Mouse (Mus musculus): ENCODE measurements at regions not wholly inside any gene's neighbourhood (a gene's known extent, or its start where the extent isn't known, plus 50 kb on each side); places are given as distances from the start of the nearest gene placed in this dataset.

DNA sequence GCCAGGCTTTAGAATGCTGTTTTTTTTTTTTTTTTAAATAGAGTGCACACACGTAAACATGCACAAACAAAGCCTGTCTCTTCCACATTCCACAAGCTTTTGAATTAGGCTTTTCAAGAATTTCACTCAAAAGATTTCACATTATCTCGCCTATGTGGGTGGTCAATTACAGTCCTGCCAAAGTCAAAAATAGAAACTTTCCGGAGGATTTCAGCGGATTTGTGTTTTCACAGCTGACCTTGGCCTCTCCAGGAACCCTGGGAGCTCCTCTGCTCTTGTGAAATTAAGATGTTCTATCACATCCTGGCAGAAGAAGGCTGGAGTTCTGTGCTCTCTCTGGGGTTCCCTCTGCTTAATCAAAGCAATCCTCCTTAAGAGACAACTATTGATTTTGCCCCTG is 360.9 kb upstream of the Tenm4 start:
- DNase-seq (ENCODE audit: low spot score in 2 of 2): no peak

DNA sequence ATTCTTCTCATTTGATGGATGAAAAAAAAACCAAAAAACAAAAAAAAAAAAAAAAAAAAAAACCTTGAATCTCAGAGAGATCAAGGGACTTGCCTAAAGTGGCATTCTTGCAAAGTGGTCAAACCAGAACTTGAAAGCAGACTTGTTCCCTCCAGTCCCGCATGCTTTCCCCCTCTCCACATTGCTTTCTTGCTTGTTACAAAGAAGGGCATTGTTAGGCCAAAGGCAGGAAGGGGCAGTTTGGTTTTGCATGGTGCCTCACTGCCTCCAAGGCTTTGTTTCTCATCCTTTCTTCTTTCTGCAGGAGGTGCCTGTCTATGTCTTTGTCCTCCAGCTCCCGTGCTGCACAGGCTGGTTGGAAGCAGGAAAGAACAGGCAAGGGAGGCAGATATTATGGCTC is 356.2 kb upstream of the Tenm4 start:
- no peak for DNase-seq (ENCODE audit: low spot score in 2 of 2)

DNA sequence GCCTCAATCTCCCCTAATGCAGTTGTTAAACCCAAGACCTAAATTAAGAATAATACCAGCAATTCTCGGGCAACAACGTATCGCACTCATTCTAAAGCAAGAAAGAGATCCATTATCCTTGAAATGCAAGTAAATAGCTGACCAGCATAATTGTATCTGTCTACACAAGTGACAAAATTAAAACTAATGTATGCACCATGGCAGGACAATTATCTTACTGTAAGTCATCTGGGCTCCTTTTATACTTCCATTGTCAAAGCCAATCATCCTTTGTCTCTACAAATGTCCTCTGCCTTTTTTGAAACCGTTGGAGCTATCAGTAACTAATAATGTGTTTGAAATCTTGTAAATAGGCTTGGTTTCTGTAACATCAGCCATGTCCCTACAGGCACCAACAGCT is 347.5 kb upstream of the Tenm4 start:
- no peak for DNase-seq (ENCODE audit: low spot score in 2 of 2)

DNA sequence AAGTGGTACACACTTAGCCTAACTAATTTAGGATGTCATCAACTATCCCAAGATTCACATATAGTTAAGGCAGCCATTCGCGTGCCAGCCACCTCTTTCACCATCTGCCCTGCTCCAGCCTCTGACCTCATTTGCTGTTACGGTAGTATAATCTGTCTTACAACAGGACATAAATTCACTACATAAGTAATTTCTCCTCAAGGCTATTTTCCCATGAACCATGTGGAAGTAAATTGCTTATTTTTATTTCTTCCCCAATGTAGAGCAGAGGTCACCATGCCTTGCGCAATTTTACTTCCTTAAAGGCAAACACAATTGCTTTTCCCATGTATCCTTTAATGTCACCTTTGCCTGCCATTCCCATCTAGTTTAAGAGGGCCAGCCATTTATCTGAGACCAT is 341.2 kb upstream of the Tenm4 start:
- no peak for DNase-seq (ENCODE audit: low spot score in 2 of 2)

DNA sequence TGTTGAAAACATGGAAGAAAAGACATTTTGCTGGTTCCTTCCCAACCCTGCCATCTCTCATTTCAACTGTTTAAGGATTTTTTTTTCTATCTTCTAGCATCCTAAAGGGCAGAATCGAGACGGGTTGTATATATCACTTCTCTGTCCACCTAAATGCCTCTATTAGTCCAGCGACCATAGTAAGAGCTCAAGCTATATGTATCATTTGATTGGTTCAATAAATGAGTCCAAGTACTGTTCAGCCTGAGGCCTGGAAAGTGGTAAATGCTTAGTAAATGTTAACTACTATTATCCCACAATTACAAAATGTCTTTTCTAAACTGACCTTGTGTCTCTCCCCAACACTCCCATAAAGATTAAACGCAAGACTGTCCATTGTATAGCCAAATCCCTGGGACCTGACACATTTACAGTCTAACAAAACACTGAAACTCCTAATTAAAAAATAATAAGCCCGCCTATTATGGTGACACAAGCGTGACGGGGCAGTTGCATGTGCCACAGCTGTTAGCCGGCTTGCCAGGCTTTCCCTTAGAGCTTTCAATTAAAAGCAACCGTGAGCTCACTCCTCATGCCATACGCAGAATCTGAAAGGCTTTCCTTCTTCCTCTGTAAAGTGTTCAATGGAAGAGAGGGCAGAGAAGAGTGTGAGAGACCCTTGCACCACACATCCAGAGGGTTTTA is 336.7 kb upstream of the Tenm4 start:
- no peak for DNase-seq (ENCODE audit: low spot score in 2 of 2)

DNA sequence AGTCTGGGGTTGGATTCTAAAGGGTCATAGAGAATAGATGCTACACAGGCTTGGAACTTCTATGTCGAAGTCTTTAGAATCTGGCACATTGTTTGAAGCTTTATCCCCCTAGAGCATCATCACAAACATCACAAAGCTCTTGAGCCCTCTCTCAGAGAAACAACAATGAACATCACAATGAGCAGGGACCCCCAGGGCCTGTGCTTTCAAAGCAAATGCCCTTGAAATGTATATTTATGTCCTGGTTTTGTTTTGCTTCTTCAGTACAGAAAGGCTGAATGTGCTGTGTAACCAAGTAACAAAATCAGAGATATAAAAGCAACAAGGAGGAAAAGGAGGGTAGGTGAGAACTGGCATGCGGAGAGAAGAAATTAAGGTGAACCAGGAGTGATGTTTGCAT is 330.6 kb upstream of the Tenm4 start:
- no peak for DNase-seq (ENCODE audit: low spot score in 2 of 2)

DNA sequence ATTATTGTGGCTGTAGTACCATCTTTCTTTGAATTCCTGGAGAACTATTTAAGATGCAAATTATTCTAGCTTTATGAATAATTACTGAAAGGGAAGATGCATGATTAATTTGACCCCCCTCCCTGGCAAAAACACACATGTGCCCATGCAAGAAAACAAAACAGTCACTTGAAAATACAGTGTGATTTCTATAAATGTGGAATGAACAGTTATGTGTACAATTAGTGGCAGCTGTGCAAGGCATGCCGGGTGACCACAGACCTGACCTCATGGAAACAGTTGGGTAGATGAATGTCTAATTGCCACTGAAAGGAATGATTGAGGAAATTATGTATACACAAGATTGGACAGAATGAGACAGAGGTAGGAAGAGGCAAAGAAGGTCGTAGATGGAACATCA is 321.2 kb upstream of the Tenm4 start:
- DNase-seq (ENCODE audit: low spot score in 2 of 2): no peak

DNA sequence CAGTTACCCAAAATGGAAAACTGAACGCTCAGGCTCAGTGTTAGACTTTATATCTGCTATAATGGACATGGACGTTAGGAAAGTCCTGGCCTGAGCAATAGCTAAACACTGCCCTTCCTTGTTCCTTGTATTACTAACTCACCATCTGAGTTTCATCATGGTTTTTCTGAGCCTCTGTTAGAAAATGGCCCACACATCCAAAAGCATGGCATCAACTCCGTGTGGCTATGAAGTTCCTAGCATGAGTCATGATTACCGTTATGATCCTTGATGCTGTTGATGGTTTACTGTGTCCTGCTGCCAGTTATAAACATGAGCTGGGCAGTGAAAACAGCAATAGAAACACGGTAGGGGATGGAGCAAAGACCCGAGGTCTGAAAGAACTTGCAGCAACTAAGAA is 318.4 kb upstream of the Tenm4 start:
- no peak for DNase-seq (ENCODE audit: low spot score in 2 of 2)

DNA sequence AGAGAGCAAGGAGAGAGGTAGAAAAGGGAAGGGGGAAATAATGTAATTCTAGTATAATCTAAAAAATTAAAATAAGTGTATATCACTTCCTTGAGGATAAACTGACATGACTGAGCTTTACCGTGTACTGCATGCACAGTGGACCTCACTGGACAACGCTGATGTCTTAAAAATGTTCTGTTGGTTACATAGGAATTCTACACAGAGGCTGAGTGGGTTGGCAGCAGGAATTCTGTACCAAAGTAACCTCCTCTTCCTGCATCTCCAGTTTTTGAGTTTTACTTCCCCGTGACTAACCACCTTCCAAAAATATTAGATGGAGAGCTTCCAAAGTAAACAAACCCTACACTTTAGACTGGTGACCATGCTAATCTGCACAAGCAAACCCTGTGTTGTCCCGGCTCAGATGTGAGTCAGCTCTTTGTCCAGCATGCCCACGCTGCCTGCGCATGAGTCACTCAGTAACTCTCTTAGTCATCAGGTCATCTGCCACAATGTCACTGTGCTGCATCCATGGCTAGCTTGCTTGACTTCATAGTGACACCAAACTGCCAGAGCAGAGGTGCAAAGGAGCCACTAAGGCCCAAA is 317.7 kb upstream of the Tenm4 start:
- no peak for DNase-seq (ENCODE audit: low spot score in 2 of 2)

DNA sequence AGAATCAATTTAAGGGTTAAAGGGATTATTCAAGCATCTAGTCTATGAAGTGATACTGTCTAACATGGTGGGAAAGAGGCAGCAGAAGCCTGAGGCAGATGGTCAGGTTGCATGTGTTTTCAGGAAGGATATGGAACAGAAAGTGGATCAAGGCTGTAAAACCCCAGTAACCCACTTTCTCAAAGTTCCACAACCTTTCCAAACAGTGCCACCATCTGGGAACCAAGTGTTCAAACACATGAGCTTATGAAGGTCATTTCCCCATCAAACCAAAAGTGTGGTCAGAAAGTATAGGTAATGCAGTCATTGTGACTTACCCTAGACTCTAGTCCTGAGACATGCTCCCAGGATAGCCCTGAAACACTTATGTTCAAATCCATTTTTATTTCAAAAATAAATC is 312.8 kb upstream of the Tenm4 start:
- no peak for DNase-seq (ENCODE audit: low spot score in 2 of 2)

DNA sequence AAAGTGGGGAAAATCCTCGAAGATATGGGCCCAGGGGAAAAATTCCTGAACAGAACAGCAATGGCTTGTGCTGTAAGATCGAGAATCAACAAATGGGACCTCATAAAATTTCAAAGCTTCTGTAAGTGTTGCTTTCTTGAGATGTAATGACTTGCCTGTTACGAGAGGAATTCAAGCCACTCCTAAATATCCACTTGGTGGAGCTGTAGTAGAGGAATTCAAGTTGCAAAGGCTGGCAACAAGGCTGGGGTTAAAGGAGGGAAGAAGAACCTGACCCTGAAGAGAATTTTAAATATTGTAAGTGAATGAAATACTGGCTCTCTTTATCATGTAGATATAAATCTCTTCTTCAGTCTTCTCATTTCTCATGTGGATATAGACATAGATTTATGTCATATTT is 306.8 kb upstream of the Tenm4 start:
- DNase-seq (ENCODE audit: low spot score in 2 of 2): no peak

DNA sequence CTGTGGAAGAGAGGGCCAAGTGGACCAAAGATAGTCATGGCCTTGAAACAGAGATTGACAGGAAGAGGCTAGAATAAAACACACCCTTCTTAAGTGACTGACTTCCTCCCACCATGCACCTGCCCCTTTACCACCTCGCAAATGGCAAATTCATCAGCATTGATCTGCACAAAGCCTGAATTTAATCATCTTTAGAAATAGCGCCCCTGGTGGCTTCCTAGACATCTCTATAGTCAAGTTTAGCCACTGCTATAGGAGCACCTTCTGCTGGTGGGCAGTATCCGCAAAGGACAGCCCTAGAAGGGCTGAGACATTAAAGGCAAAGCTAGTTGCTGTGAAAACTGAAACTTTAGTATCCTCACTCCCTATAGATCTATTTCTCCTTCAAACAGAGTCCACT is 305.8 kb upstream of the Tenm4 start:
- DNase-seq (ENCODE audit: low spot score in 2 of 2): no peak

DNA sequence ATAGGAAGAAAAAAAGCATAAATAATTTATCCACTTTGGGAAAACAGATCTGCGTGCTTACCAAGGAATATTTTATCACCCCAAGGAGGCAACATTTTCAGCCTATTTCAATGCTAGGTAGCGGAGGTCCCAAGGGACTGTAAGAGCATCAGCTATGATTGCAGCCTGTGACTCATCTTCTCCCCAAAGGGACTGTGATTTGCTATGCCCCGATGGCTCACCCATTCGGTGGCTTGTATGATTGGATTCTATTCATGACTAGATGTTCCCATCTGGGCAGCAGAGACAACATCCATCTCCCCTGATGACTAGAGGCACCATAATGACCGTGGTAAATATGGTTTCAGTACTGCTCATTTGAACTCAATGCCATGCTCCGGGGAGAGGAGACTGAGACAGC is 302.3 kb upstream of the Tenm4 start:
- no peak for DNase-seq (ENCODE audit: low spot score in 2 of 2)

DNA sequence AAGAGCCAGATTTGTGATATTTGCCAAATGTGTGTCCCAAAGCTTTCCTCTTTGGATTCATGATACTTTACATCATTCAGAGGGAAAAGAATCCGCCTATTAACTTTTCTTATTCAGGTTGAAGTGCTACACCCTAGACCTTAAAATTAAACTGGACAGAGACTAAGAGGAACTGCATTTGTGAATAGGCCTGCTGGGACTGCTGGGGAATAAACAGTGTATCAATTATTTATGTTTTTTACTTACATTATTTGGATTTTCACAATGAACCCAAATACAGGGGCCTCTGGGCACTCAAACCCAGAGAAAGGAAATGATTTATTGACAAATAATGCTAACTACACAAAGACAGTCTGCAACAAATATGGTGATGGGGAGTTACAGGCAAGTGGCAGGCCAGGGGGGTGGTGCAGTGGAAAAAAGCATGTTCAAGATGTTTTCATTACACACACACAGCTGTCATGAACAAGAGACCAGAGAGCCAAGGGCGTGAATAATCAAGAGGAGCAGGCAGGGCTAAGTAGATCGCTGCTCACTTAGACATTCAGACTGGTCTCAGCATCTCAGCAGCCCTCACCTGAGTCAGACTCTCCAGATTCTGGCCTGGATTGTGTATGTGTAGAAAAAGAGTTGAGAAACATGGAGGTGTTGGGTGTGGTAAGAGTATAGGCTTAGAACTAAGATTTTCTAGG is 290.3 kb upstream of the Tenm4 start:
- no peak for DNase-seq (ENCODE audit: low spot score in 2 of 2)

DNA sequence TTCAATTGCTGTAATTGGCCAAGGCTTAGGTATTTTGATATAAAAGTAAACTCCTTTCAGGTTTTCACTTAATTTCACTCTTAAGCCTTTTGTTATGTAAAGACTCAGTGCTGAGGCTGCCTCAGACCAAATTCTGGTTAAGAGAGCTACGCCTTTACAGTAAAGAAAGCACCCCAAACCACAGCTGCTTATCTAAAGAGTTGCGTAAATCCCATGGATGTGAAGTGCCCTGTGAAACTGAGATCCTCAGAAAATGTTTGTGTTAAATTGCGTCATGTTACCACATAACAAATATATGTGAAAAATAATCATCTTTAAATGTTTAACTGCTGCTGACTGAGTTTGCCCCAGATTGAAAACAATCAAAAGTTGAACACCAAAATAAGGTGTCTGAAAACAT is 269.5 kb upstream of the Tenm4 start:
- DNase-seq (ENCODE audit: low spot score in 2 of 2): no peak

DNA sequence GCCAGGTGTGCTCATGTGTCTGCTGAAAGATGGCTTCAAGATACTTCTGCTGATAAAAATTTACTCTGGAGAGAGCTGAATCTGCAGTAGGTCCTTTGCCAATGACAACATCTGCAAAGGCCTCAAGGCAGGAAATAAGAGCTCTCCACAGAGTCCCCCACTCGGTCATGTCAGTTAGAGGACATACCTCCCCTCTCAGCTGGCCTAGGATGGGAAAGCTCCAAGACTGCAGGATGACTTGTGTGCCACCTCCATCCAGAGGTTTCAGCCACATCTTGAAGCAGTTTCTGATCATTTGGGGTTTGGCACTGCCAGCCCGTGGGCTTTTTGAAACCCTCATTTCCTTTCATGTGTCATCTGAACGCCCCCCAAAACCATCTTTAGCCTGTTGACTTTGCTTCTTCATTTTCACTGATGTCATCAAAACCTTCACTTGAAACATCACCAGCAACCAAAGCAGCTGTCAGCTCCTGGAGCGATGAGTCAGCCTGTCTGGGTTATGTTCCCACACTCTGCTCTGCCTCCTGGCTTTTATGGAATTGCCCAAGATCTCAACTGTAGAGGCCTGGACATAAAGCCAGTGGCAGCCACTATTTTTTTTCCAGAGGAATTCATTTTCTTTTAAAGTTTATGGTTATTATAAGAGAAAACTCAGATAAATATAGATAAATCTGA is 256.5 kb upstream of the Tenm4 start:
- DNase-seq (ENCODE audit: low spot score in 2 of 2): no peak

DNA sequence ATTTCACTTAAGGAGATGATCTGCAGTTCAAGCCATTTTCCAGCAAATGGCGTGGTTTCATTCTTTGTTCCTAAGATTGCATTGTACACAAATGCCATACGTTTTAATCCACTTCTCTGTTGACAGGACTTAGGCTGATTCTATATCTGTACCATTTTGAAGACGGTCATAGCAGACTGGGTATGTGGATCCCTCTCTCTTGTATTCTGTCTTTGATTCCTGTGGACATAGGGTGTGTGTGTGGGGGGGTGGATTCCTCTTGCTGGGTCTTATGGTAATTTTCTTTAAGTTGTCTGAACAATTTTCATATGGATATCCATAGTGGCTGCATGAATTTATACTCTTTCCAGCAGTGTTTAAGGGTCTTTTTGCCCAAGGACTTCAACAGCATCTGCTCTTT is 251.1 kb upstream of the Tenm4 start:
- DNase-seq (ENCODE audit: low spot score in 2 of 2): no peak

DNA sequence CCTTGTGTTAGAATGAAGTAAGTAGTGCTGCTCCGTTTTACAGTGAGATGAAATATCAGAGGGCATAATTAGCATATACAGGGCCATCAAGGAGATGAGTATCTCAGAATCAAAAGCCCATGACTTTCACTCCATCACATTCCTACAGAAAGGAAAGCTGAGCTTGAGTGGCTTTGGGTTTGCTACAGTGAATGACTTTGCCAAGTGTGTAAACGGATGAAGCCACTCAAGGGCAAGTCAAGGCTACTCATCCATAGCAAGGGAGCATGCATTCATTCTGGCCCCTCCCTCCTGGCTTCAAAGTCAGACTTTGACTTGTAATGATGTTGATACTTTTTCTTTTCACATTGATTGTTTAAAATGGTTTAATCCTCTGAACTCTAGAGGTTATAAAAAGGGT is 246.2 kb upstream of the Tenm4 start:
- no peak for DNase-seq (ENCODE audit: low spot score in 2 of 2)

DNA sequence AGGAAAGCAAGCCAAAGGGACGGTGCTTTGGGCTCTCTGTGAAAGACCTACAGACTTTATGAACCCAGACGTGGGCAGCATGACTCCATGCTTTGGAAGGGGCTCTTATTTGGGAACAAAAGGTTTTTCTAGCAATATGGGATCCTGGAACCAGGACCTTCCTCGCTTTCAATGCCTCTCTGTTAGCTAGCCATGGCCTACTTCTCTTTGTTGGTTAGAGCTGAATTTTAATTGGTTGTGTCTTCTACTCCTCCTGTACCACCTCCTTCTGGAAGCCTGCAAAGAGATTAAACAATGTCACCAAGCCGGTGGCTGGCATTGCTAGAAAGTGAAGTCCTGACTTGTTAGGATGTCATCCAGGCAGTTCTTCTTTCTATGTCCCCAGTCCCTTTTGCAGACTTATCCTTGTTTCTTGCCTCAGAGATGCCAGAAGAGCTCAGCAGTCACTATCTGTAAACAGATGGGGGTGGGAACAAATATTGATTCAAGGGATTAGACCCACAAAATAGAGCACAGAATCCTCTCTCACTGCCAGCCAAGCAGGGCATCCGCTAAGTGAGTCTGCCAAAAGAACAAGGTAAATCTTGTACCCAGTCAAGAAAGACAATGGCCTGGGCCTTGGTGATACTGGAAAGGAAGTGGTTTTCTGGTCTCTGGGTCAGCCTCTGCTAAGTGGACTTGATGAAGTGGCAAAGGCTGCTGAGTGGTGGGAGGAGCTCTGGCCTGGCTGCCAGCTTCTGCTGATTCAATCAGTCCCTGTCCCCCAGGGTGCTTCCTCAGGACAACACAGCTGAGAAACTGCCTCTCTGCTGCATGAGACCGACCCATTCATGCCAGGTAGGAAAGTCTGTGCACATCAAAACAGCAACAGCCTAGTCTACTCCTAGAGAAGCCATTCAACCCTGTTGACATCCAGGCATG is 244.7 kb upstream of the Tenm4 start:
- no peak for DNase-seq (ENCODE audit: low spot score in 2 of 2)

DNA sequence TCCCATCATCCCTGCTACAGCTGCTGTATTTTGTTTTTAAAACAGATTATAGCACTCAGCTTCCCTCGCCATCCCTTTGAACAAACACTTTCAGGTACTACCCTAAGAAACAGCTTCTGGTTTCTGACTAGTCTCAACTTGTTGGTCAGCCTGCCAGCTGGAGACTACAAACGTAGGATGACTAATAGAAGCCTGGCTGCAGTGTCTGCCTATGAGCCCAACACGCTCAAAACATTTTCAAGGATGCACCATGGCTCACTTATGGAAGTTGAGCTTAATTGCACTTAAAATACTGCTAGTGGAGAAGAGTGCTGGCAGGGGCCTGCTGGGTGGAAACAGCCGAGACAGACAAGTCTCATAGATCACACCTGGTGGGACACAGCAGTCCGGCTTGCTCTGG is 234.4 kb upstream of the Tenm4 start:
- DNase-seq (ENCODE audit: low spot score in 2 of 2): no peak

DNA sequence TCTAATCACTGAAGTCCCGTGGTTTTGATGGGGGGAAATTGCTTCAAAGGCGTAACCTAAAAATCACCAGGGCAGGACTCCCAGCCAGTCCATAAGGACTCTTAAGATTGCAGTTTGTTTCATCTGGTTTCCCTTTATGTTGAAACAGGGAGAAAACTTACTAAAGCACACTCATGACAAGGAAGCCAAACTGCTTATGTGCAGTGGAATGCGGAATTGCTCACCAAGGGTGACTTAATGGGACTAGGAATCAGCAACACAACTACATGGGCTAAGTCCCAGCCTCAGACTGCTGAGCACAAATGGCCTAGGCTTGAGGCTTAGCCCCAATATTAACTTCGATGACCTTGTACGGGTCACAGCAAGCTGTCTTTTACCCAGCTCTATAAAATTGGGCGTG is 227.6 kb upstream of the Tenm4 start:
- no peak for DNase-seq (ENCODE audit: low spot score in 2 of 2)

DNA sequence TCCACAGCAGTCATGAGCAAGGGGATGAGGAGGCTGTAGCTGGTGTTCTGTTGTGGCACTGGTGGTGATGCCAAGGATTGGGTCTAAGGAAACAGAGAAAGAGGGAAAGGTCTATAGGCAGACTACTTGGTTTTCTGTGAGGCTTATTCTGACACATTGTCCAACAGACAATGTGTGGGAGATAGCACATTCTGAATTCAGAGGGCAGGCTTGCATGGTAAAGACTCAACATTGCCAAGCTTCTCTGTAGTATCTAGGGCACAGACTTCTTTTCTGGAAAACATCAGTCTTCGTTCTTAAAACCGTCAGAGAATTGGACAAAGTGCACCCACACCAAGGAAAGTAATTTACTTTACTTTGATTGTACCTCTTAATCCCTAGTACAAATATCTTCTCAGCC is 218.7 kb upstream of the Tenm4 start:
- DNase-seq (ENCODE audit: low spot score in 2 of 2): no peak

All from thymus, postnatal 10 days (tissue).